12 mouse cellular contexts compared by ENCODE assay signal in the genomic region with DNA sequence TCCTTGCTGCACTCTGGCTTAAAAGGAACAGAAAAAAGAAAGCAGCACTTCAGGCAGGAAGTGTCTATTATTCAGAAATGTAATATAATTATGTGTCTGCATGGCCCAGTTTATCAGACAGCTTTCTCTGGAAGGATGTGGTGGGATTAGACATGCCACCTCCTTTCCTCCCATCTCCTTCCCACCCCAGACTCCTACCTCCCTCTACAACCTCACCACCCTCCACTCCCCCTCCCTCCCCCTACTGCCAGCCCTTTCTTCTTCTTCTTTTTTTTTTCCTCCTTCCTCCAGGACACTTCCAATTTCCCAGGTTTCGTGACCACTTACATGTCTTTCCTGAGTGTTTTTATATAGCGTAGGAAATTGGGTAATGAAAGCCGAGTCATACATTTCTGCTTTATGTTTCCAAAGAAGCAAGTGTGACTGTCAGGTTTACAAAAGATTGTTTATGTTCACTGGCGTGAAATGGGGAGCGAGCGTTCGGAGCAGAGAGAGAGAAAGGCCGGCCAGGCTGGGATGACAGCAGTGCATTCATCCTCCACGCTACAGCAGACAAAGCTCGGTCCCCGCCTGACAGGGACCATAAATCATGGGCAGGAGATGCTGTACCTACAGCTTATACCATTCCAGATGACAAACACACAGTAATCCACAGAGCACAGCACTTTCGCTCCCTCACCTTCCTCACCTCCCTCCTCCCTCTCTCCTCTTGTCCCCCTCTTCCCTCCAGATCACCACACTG.
DNase-seq lines count a peak whose midpoint lies in the region; ATAC-seq lines count a peak whose summit lies in the region.
"Had no signal": no experiment of that assay in that cellular context is flagged by ENCODE, and none has a peak within 500 bp of the region (broad histone marks: within the 10 kb centered on the region; RNA-seq: fewer than 3 reads in every experiment).

No protein-coding gene starts in this region.

- WGBS in heart, embryonic 11.5 days (ENCODE audit: insufficient replicate concordance) = 38% methylated on average over 12 of the region's 12 CpGs
- 6% methylated on average over 12 of the region's 12 CpGs for WGBS in hindbrain, embryonic 13.5 days
- 7% methylated on average over 12 of the region's 12 CpGs for WGBS in midbrain, embryonic 16.5 days

- H3K27me3 ChIP-seq in heart, embryonic 11.5 days (ENCODE audit: control insufficient read depth, insufficient read depth, low read length) = no peaks in the 10 kb centered on the region
- H3K27me3 ChIP-seq in hindbrain, embryonic 13.5 days = no peaks in the 10 kb centered on the region
- no peaks in the 10 kb centered on the region for H3K27me3 ChIP-seq in midbrain, embryonic 16.5 days (ENCODE audit: control insufficient read depth, insufficient read depth, low read depth, low read length)

- H3K27ac ChIP-seq in heart, embryonic 11.5 days (ENCODE audit: low read depth, low read length) = no peak overlapping the region
- peak overlapping the region; percentile 80 for H3K27ac ChIP-seq in hindbrain, embryonic 13.5 days
- H3K27ac ChIP-seq in midbrain, embryonic 16.5 days (ENCODE audit: low read length) = peak overlapping the region; percentile 6
- H3K27ac ChIP-seq: liver, embryonic 14.5 days had no signal

- peak overlapping the region; percentile 15 for H3K4me2 ChIP-seq in heart, embryonic 11.5 days
- H3K4me2 ChIP-seq in hindbrain, embryonic 13.5 days = peak overlapping the region; percentile 45
- H3K4me2 ChIP-seq in midbrain, embryonic 16.5 days (ENCODE audit: low read length) = peak overlapping the region; percentile 38

- no peaks in the 10 kb centered on the region for H3K9me3 ChIP-seq in heart, embryonic 11.5 days (replicated peaks; ENCODE audit: control insufficient read depth, low read length)
- no peaks in the 10 kb centered on the region for H3K9me3 ChIP-seq in hindbrain, embryonic 13.5 days
- H3K9me3 ChIP-seq in midbrain, embryonic 16.5 days (replicated peaks; ENCODE audit: control insufficient read depth, low read length, poor library complexity, severe bottlenecking) = no peaks in the 10 kb centered on the region

- H3K4me1 ChIP-seq in heart, embryonic 11.5 days (ENCODE audit: control insufficient read depth, insufficient read depth, low read length) = 0 out of 2 replicates have a peak, but pooled peaks cover 2% of the 10 kb centered on the region
- H3K4me1 ChIP-seq in hindbrain, embryonic 13.5 days (replicated peaks) = peaks cover 43% of the 10 kb centered on the region
- H3K4me1 ChIP-seq in midbrain, embryonic 16.5 days (ENCODE audit: control insufficient read depth, insufficient read depth, low read length) = peaks cover 18% of the 10 kb centered on the region

- H3K36me3 ChIP-seq in heart, embryonic 11.5 days (ENCODE audit: control insufficient read depth, insufficient read depth, low read length) = no peaks in the 10 kb centered on the region
- H3K36me3 ChIP-seq in hindbrain, embryonic 13.5 days = no peaks in the 10 kb centered on the region
- no peaks in the 10 kb centered on the region for H3K36me3 ChIP-seq in midbrain, embryonic 16.5 days (ENCODE audit: control insufficient read depth, insufficient read depth, low read length)

- H3K4me3 ChIP-seq in heart, embryonic 11.5 days (ENCODE audit: low read depth, low read length) = no peak overlapping the region
- H3K4me3 ChIP-seq in hindbrain, embryonic 13.5 days = 0 out of 2 replicates have a peak overlapping the region, but pooled peaks have one; percentile 4
- no peak overlapping the region for H3K4me3 ChIP-seq in midbrain, embryonic 16.5 days (ENCODE audit: low read depth, low read length)

- no peak for ATAC-seq in heart, embryonic 11.5 days (replicated peaks; ENCODE audit: insufficient number of reproducible peaks, low FRiP score, low TSS enrichment)
- ATAC-seq in hindbrain, embryonic 13.5 days (ENCODE audit: low FRiP score) = peak; percentile 84
- peak; percentile 74; the same call in 1 of the 2 replicates for ATAC-seq in midbrain, embryonic 16.5 days

- H3K9ac ChIP-seq in heart, embryonic 11.5 days (ENCODE audit: low read depth, low read length) = no peak overlapping the region
- peak overlapping the region; percentile 20; the same call in 1 of the 2 replicates for H3K9ac ChIP-seq in hindbrain, embryonic 13.5 days
- H3K9ac ChIP-seq in midbrain, embryonic 16.5 days (ENCODE audit: low read depth, low read length) = 0 out of 2 replicates have a peak overlapping the region, but pooled peaks have one; percentile 8
- H3K9ac ChIP-seq: liver, embryonic 14.5 days had no signal

- intact Hi-C loops in heart, postnatal 36 days (cut with DNase I) = no loop called here

- DNase-seq in heart, postnatal 36 days = no peak
- DNase-seq in embryo, embryonic 11 days = peak; percentile 76
- no peak for DNase-seq in thymus, postnatal 25 days
- DNase-seq in ovary, postnatal 36 days (ENCODE audit: low spot score) = no peak
- DNase-seq in cerebellum, adult 9-10 months = no peak
- DNase-seq: cerebellum, adult 8-10 months; heart, postnatal 10 days; right cerebral cortex, postnatal 25 days had no signal
